Mouse (Mus musculus): Measurements from ENCODE around the gene Olfr239.
"Not testable (repeated sequence)": the region's sequence is repeated elsewhere in the genome, so short reads cannot be mapped to it uniquely, and the experiment has no call there.

Gene Olfr239

GRCm38 (mm10) chr17:33191002-33191401, at the start of gene Olfr239:
Gene Olfr239 (plus strand): TSS chr17:33191302.
- not testable (repeated sequence) for DNase-seq (ENCODE audit: extremely low read depth, low read depth)

GRCm38 (mm10) chr17:33168147-33168546, 23.0 kb upstream of the Olfr239 start, which contains the start of gene Olfr55:
Gene Olfr55 (plus strand): TSS chr17:33168447.
- DNase-seq (ENCODE audit: extremely low read depth, low read depth): not testable (repeated sequence)

- no peak for DNase-seq (ENCODE audit: extremely low read depth, low read depth)
Measured at GRCm38 (mm10) chr17:33221590-33221989, 30.5 kb downstream of the Olfr239 start, which contains the start of gene Olfr1564. Gene Olfr1564 (minus strand): TSS chr17:33221690.

- not testable (repeated sequence) for DNase-seq (ENCODE audit: extremely low read depth, low read depth)
Measured at GRCm38 (mm10) chr17:33236646-33237045, 45.5 kb downstream of the Olfr239 start.
